Mouse (Mus musculus) hindbrain, embryonic 12.5 days (tissue): ENCODE measurements around the gene Micu2. TPM values are rescaled to one million over a fixed set of nuclear protein-coding genes. Genes with fewer than 3 reads are reported as not detected.

ENCODE experiments used
- ATAC-seq: fragments of 200-750 bp; cut with Nextera tagmentation; 2 replicates; pipeline ENCODE4 v1.8.0; 2017; ENCODE audit warnings: moderate TSS enrichment; ENCODE audit not compliant: low FRiP score
- H3K27ac ChIP-seq: fragments of 300-500 bp; sonication (generic); 2 replicates; pipeline ENCODE4 v1.5.1; 2016; ENCODE audit warnings: mild to moderate bottlenecking
- H3K27me3 ChIP-seq: fragments of 300-500 bp; sonication (generic); 2 replicates; pipeline ENCODE4 v1.6.1; 2016; ENCODE audit warnings: mild to moderate bottlenecking
- H3K36me3 ChIP-seq: fragments of 300-500 bp; sonication (generic); 2 replicates; pipeline ENCODE4 v1.6.1; 2016; ENCODE audit warnings: mild to moderate bottlenecking
- H3K4me1 ChIP-seq: fragments of 300-500 bp; sonication (generic); 2 replicates; pipeline ENCODE4 v1.6.1; 2016
- H3K4me2 ChIP-seq: fragments of 300-500 bp; sonication (generic); replicated peaks from 2 replicates; pipeline ENCODE4 v1.6.1; 2016; ENCODE audit warnings: mild to moderate bottlenecking
- H3K4me3 ChIP-seq: fragments of 300-500 bp; sonication (generic); 2 replicates; pipeline ENCODE4 v1.5.1; 2016; ENCODE audit warnings: mild to moderate bottlenecking
- H3K9ac ChIP-seq: fragments of 300-500 bp; sonication (generic); 2 replicates; pipeline ENCODE4 v1.6.1; 2016; ENCODE audit warnings: mild to moderate bottlenecking, moderate library complexity
- H3K9me3 ChIP-seq: fragments of 300-500 bp; sonication (generic); replicated peaks from 2 replicates; pipeline ENCODE4 v1.6.1; 2016; ENCODE audit warnings: mild to moderate bottlenecking
- WGBS: fragments of 180-500 bp; shearing (Covaris S2); methylation state at CpG from one replicate; pipeline ENCODE4 v1.1.7; 2016; 5-methylcytosine and 5-hydroxymethylcytosine counted together
- polyA plus RNA-seq: library from polyadenylated mRNA; unstranded; fragments of >200 nt; fragmentation: Nextera tagmentation; extraction: Ambion mirVana; gene quantifications from 2 replicates; pipeline ENCODE4 v1.2.1, GENCODE M21; 2016

Micu2 gene
- polyA plus RNA-seq, 1 experiment from 2014 or later = 73.1 TPM

GRCm38 (mm10) chr14:57985780-57986179, 13.3 kb downstream of the Micu2 start:
- WGBS = 89% methylated on average over 2 of the region's 2 CpGs
- no peak for ATAC-seq
- Histone ChIP-seq H3K36me3 (peaks cover 18% of the 10 kb centered on the region), H3K27ac (no peak overlapping the region), H3K4me1 (peaks cover 6% of the 10 kb centered on the region; the same call in 1 of the 2 replicates), H3K4me2 (no peak overlapping the region), H3K9ac (no peak overlapping the region), H3K27me3 (no peaks in the 10 kb centered on the region), H3K4me3 (no peak overlapping the region), H3K9me3 (peaks cover 13% of the 10 kb centered on the region)

DNA sequence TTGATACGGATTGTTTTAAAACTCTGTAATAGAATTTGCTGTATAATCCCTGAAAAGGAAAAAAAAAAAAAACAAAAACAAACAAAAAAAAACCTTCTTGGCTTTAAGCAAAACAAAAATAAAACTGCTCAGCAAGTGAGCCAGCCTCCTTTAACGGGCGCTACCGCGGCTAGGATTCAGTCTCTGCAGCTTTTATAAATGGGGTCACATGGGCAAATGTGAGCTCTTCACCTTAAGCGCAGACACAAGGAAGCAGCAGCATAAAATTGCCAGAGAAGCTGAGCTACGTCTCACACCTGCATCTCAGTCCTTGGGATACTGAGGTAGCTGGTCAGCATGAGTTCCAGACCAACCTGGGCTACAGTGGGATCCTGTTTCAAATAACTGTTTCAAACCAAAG, 16.6 kb downstream of the Micu2 start:
- Histone ChIP-seq H3K27me3 (no peaks in the 10 kb centered on the region), H3K9me3 (no peaks in the 10 kb centered on the region), H3K27ac (no peak overlapping the region), H3K4me1 (peaks cover 11% of the 10 kb centered on the region; the same call in 1 of the 2 replicates), H3K4me2 (no peak overlapping the region), H3K4me3 (no peak overlapping the region), H3K36me3 (peaks cover 5% of the 10 kb centered on the region), H3K9ac (no peak overlapping the region)
- WGBS = 22% methylated on average over 7 of the region's 7 CpGs
- no peak for ATAC-seq

DNA sequence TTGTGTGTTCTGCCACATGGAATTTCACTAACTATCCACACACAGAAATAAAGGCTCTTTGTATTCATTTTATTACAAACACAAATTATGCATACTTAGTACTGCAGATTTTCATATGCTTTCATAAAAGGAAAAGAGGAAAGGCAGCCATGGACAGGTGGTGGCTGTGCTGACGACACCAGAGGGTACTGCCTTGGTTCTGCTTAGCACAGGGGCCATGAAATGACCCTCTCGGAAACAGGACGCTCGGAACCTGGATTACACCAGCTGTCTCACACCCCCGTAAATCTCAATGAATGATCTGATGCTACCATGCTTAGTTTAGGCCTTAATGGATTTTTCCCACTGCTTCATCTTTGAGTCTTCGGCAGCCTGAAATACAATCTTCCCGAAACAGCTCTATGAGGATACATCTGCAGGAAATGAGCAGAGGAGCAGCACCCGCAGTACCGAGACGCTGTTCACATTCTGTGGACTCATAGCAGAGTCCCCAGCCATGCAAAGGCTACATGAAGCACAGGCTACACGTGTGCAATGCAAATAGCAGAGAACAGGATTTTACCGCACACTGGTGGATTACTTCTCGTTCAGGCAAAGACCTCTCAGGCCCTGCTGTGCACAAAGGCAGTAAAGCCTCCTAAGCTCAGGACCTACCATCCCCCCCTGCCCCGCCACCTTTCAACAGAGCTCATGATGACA, 17.2 kb downstream of the Micu2 start:
- 50% methylated on average over 14 of the region's 14 CpGs for WGBS
- peak overlapping the region; percentile 57; the same call in 1 of the 2 replicates for H3K27ac ChIP-seq
- H3K4me1 ChIP-seq = peaks cover 11% of the 10 kb centered on the region; the same call in 1 of the 2 replicates
- H3K9me3 ChIP-seq = no peaks in the 10 kb centered on the region
- H3K9ac ChIP-seq = no peak overlapping the region
- no peaks in the 10 kb centered on the region for H3K36me3 ChIP-seq
- H3K27me3 ChIP-seq = no peaks in the 10 kb centered on the region
- H3K4me3 ChIP-seq = no peak overlapping the region
- peak overlapping the region; percentile 13; the same call in 1 of the 2 replicates for H3K4me2 ChIP-seq
- no peak for ATAC-seq

DNA sequence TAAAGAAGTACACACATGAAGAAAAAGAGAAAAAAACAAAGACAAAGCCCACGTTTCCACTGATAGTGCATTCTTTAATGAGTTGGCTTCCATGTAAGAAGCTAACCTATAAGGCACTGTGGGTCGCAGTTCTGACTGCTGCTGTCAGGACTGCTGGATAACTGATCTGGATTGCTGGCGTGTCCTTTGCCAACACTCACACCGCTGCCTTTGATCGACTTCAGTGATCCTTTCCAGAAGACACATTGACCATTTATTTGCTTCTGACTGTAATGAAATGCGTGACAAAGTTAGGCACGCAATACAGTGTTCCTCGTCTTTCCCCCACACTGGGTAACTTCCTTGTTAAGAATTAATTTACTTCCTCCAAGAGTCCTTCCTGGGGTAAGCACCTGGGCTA, 18.3 kb downstream of the Micu2 start:
- 79% methylated on average over 8 of the region's 8 CpGs for WGBS
- Histone ChIP-seq H3K4me2 (no peak overlapping the region), H3K9ac (no peak overlapping the region), H3K36me3 (no peaks in the 10 kb centered on the region), H3K27ac (no peak overlapping the region), H3K4me1 (peaks cover 11% of the 10 kb centered on the region; the same call in 1 of the 2 replicates), H3K27me3 (no peaks in the 10 kb centered on the region), H3K4me3 (no peak overlapping the region), H3K9me3 (no peaks in the 10 kb centered on the region)
- ATAC-seq = no peak

- no peak for ATAC-seq
- Histone ChIP-seq H3K36me3 (no peaks in the 10 kb centered on the region), H3K4me1 (peaks cover 11% of the 10 kb centered on the region; the same call in 1 of the 2 replicates)
These were observed 18.9 kb downstream of the Micu2 start for GRCm38 (mm10) chr14:57980179-57980578.

DNA sequence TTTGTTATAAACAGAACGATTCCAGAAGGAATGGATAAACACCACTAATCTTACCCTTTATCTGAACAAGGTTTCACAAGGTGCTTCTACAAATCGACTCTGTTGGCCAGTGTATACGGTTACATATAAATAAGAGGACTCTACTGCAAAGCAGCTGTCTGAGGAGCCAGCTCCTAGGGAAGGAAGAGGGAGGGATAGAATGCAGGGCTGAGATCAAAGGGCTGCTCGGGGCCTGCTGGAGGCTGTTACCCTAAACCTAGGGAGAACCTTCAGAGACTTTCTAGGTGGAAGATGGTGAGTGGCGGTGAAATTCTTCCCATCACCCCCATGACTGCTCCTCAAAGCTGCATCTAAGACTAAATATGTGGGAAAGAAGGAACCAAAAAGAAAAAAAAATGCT, 20.9 kb downstream of the Micu2 start:
- Histone ChIP-seq H3K9ac (no peak overlapping the region), H3K27ac (no peak overlapping the region; the same call in 1 of the 2 replicates), H3K27me3 (no peaks in the 10 kb centered on the region), H3K9me3 (no peaks in the 10 kb centered on the region), H3K4me1 (peaks cover 11% of the 10 kb centered on the region; the same call in 1 of the 2 replicates), H3K36me3 (no peaks in the 10 kb centered on the region), H3K4me3 (no peak overlapping the region), H3K4me2 (no peak overlapping the region)
- no peak for ATAC-seq
- 47% methylated on average over 5 of the region's 5 CpGs for WGBS

More at GRCm38 (mm10) chr14:57980179-57980578, 18.9 kb downstream of the Micu2 start:
- Histone ChIP-seq H3K9ac (no peak overlapping the region), H3K9me3 (no peaks in the 10 kb centered on the region), H3K27me3 (no peaks in the 10 kb centered on the region), H3K27ac (no peak overlapping the region), H3K4me2 (no peak overlapping the region), H3K4me3 (no peak overlapping the region)
- 54% methylated on average over 3 of the region's 3 CpGs for WGBS

DNA sequence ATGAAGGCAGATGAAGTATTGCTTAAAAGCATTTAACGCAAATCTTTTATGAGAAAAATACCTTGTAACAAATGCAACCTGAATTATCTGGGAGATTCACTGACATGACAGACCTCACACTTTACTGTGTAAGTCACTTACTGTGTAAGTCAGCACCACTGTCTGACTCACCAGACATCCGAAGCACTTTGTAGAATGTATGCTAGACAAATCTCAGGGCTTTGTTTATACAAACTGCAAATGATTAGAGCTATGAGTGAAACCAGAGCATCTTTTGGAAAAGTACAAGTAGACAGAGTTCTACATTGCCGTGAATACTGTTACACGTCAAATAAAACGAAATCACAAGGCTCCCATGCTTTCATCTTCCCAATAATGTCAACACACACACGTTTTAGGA, 23.4 kb downstream of the Micu2 start:
- ATAC-seq = no peak
- Histone ChIP-seq H3K9ac (no peak overlapping the region), H3K27me3 (no peaks in the 10 kb centered on the region), H3K4me2 (no peak overlapping the region), H3K27ac (no peak overlapping the region), H3K36me3 (no peaks in the 10 kb centered on the region), H3K4me3 (no peak overlapping the region), H3K9me3 (no peaks in the 10 kb centered on the region), H3K4me1 (peaks cover 5% of the 10 kb centered on the region; the same call in 1 of the 2 replicates)
- WGBS = 77% methylated on average over 6 of the region's 6 CpGs

GRCm38 (mm10) chr14:57971986-57972525, 27.0 kb downstream of the Micu2 start:
- Histone ChIP-seq H3K27me3 (no peaks in the 10 kb centered on the region), H3K4me1 (no peaks in the 10 kb centered on the region), H3K36me3 (0 out of 2 replicates have a peak, but pooled peaks cover 5% of the 10 kb centered on the region), H3K9ac (no peak overlapping the region), H3K4me2 (no peak overlapping the region), H3K4me3 (no peak overlapping the region), H3K27ac (no peak overlapping the region), H3K9me3 (no peaks in the 10 kb centered on the region)
- ATAC-seq = no peak
- WGBS = 69% methylated on average over 12 of the region's 12 CpGs

DNA sequence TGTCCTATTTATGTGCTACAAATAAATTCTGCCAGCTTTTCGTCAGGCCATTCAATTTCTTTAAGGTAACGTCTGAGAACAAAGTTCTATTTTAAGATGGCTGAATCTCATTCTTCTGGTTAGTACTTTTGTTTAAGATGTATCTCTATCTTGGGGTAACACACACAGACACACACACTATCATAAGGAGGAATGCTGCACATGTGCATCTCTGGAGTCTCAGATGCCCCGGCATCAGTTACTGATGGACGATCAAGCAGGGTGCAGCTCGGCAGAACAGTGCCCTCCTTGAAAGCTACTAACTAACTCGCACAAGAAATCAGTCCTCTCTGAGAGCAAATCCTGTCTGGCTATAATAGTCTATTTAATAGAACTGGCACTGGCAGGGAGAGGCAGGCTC, 30.2 kb downstream of the Micu2 start:
- WGBS = 81% methylated on average over 6 of the region's 6 CpGs
- H3K4me2 ChIP-seq = no peak overlapping the region

GRCm38 (mm10) chr14:57967080-57967797, 31.8 kb downstream of the Micu2 start:
- H3K36me3 ChIP-seq = 0 out of 2 replicates have a peak, but pooled peaks cover 5% of the 10 kb centered on the region
- no peak overlapping the region for H3K9ac ChIP-seq
- H3K27me3 ChIP-seq = no peaks in the 10 kb centered on the region
- H3K4me2 ChIP-seq = no peak overlapping the region
- no peaks in the 10 kb centered on the region for H3K4me1 ChIP-seq
- H3K4me3 ChIP-seq = no peak overlapping the region
- ATAC-seq = no peak
- 87% methylated on average over 4 of the region's 4 CpGs for WGBS
- no peaks in the 10 kb centered on the region for H3K9me3 ChIP-seq
- H3K27ac ChIP-seq = no peak overlapping the region

More for the DNA sequence above, 30.2 kb downstream of the Micu2 start:
- H3K36me3 ChIP-seq = 0 out of 2 replicates have a peak, but pooled peaks cover 5% of the 10 kb centered on the region
- H3K4me1 ChIP-seq = no peaks in the 10 kb centered on the region
- H3K27me3 ChIP-seq = no peaks in the 10 kb centered on the region
- H3K27ac ChIP-seq = no peak overlapping the region
- H3K4me3 ChIP-seq = no peak overlapping the region
- H3K9me3 ChIP-seq = no peaks in the 10 kb centered on the region
- no peak for ATAC-seq
- H3K9ac ChIP-seq = no peak overlapping the region

GRCm38 (mm10) chr14:57961861-57962260, 37.2 kb downstream of the Micu2 start:
- Histone ChIP-seq H3K4me3 (no peak overlapping the region), H3K9ac (no peak overlapping the region), H3K36me3 (0 out of 2 replicates have a peak, but pooled peaks cover 3% of the 10 kb centered on the region), H3K27me3 (no peaks in the 10 kb centered on the region), H3K9me3 (no peaks in the 10 kb centered on the region), H3K4me2 (no peak overlapping the region), H3K27ac (no peak overlapping the region), H3K4me1 (no peaks in the 10 kb centered on the region)
- 56% methylated on average over 4 of the region's 4 CpGs for WGBS
- ATAC-seq = no peak

DNA sequence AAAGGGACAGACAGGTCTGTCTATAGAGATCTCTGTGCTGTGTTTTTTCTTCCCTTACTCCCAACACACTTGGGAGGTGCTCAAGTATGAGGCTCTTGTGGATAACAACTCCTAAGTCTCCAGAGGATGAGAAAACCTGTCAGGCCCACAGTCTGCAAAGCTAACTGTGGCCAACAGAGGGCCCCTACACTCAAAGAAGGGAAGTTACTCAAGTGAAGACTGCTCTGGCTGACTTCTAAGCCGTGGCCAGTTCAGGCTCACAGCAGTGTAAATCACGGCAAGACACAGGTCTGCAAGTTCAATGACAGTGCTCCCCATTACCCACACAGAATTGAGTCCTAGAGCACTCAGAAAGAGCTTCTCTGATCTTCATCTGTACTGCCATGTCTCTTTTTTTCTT, 48.0 kb downstream of the Micu2 start:
- no peak overlapping the region for H3K9ac ChIP-seq
- H3K4me3 ChIP-seq = no peak overlapping the region
- H3K9me3 ChIP-seq = no peaks in the 10 kb centered on the region
- H3K27ac ChIP-seq = no peak overlapping the region
- H3K4me2 ChIP-seq = no peak overlapping the region
- no peaks in the 10 kb centered on the region for H3K4me1 ChIP-seq
- H3K27me3 ChIP-seq = no peaks in the 10 kb centered on the region
- ATAC-seq = no peak
- peaks cover 12% of the 10 kb centered on the region; the same call in 1 of the 2 replicates for H3K36me3 ChIP-seq
- WGBS = 29% methylated on average over 2 of the region's 2 CpGs
